Mouse (Mus musculus): ENCODE results near the gene Appbp2. TPM values are rescaled to one million over a fixed set of nuclear protein-coding genes. Genes with fewer than 3 reads are reported as not detected.
A peak's percentile ranks its signal among the peaks of the same experiment; 100 is the strongest.

The Appbp2 gene
- total RNA-seq, 2 experiments from 2014 or later: 50.4 to 50.5 TPM

DNA sequence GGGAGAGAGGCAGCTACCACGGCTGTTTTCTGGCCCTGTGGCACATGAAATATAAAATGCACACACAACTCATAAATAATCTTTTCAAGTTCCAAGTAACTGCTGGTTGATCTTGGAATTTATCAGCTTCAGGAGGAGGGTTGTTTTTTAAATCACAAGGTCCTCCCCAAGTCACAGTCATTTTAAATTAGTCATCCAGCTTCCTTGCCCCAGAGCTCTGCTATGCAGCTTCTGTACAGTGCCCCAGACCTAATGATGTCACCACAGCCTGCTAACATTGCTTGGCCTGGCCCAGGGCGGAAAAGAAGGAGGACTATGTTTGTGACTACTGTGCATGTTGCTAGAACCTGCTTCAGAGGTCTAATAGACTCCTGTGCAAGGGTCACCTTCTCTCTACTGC, 77.6 kb downstream of the Appbp2 start:
- DNase-seq: peak; percentile 38 to 42

GRCm38 (mm10) chr11:85152256-85152930, 82.5 kb downstream of the Appbp2 start:
- DNase-seq: no peak

- peak; percentile 98 for DNase-seq
These were observed 95.1 kb downstream of the Appbp2 start, which contains the start of gene Usp32 for GRCm38 (mm10) chr11:85139581-85140540. TSS of gene Usp32 (minus strand) at chr11:85140161.

DNA sequence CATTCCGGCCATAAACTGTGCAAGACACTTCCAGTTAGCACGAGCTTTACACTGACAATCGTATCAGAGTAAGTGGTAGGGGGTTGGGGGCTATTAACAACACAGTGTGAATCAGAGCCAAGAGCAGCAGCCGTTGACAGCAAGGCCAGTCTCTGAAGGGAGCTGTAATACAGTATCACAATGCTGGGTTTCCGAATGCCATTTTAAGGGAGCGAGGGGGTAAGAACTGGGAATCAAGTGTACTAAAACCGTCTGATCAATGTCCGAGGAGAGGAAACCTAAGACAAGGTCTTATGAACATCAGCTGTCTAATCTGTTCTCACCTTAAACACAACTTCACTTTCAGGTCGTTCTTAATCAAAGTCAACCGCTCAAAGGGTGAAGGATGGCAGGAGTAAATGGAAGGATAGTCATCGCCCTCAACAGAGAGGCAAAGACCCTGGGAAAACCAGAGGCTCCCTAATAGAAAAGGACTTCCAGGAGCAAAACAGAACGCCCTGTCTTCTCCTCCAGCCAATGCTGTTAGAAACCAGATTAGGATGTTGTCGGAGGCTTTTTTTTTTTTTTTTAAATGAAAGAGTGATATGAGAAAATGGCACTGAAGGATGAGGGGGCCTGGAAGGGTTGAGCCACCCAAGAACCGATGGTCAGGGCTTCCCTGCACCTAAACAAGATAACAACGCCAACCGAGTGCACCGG, 96.0 kb downstream of the Appbp2 start:
- DNase-seq: peak; percentile 7 to 8

Other genes starting within 250 kb of the Appbp2 start
- 10 to 100 TPM; 38.9 to 42.5 TPM for gene Usp32, start 95.0 kb downstream of the Appbp2 start, total RNA-seq (2021)
- 1 to 10 TPM in 1 of 2 experiments, not detected in 1; 3.9 TPM for gene 1700125H20Rik, start 64.7 kb downstream of the Appbp2 start, total RNA-seq (2021)
- 10 to 100 TPM; 16.2 to 16.6 TPM for gene Ppm1d, start 76.1 kb upstream of the Appbp2 start, total RNA-seq (2021)
- 10 to 100 TPM; 36.4 to 52.8 TPM for gene Bcas3, start 118.0 kb upstream of the Appbp2 start, total RNA-seq (2021)

All from adrenal gland, postnatal 36 days (tissue).